Mouse (Mus musculus): ENCODE data around the gene 4930453N24Rik.

4930453N24Rik gene

DNA sequence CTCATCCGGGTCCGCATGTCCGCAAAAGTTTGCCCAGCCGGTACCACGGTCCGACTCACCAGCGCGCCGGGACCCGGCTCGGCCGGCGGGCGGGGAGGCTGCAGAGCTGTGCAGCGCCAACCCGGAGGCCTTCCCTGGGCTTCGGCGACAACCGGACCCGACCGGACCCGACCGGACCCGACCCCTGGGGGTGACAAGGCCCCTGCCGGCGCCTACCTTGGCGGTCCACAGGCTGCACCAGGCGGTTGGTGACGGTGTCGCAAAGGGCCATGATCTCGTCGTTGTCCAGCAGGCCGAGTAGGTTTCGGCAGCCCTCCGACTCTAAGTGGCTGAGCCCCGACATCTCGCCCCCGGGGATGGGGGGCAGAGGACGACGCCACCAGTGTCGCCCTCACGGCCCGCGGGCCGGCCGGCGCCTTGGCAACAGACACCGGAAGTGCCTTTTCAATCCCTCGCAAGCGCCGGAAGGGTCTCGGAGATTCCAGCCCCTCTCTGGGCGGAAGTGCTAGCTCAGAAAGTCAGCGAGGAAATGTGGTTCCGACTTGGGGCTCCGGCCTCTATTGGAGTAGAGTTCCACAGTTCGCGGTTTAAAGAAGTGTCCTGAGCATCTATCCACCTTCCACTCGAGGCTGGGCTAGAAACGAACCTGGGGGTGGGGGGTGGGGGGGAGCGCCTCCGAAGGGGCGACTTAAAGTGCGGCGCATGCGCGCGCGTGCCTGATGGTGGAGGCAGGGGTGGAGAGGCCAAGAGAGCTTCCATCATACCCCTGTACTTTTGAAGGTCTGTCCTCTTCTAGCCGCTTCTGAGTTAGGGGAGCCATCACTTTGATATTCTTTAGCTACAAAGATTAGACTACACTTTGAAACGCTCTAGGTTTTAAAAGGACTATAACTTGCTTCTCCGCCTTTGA lies at the start of gene 4930453N24Rik:
4930453N24Rik (minus strand) TSS at position 641 of the 910 bp plus-strand sequence.
- DNase-seq (ENCODE audit: low spot score) = peak; percentile 78

DNA sequence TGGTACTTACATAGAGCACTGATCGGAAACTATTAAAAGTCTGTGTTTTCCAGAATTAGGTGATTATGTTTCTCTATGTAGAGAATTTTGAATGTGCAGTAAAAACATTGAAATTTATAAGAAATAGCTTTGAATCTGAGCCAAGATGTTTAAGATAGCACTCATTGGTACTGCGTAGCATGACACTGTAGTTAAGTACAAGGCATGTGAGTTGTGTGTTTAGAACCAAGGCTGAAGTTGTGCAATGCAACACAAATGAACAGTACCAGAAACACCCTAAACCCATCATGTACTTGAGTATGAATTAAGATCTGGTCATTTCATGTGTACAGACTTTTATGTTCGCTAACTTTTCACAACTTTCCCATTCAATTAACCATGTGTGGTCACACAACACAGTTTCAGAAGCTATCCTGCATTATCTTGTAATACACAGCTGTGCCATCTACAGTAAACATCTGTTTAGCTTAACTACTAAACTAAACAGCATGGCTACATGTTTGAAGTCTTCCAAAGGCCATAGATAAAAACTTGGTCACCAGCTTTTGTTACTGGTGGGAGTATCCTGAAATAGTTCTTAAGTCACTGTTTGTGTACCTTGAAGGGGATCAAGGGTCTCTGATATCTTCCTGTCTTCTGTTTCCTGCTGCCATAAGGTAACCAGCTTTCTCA lies 46.3 kb upstream of the 4930453N24Rik start:
- no peak for DNase-seq (ENCODE audit: low spot score)

DNA sequence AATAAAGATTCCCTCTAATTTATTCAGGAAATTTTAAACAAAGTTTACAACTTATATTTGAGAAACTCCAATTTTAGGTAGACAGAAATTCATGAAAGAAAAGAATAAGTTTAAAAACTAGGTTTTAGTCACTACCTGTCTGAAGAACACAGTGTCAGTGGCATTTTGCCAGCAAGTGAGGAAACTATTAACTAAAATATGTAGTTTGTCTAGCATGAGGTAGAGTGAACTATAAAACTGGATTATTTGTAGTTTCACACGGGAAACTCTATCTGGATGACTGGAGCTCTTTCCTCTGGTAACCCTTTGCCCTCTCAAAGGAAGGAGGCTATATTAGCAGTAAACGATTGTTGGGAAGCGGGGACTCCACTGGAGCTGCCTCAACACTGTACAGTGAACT lies 32.1 kb upstream of the 4930453N24Rik start:
- DNase-seq (ENCODE audit: low spot score) = no peak

DNA sequence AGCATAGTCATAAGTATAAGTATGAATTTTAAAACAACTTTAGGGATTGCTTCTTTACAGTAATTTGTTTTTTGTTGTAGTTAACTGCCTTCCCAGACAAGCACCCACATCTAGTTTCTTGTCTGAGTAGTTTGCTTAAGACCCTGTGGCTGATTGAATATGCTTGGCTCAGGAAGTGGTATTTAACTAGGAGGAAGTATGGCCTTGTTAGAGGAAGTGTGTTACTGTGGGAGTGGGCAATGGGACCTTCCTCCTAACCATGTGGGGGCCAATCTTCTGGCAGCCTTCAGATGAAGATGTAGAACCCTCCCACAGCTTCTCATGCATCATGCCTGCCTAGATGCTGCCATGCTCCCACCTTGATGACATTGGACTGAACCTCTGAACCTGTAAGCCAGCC lies 30.7 kb upstream of the 4930453N24Rik start:
- DNase-seq (ENCODE audit: low spot score) = no peak

DNA sequence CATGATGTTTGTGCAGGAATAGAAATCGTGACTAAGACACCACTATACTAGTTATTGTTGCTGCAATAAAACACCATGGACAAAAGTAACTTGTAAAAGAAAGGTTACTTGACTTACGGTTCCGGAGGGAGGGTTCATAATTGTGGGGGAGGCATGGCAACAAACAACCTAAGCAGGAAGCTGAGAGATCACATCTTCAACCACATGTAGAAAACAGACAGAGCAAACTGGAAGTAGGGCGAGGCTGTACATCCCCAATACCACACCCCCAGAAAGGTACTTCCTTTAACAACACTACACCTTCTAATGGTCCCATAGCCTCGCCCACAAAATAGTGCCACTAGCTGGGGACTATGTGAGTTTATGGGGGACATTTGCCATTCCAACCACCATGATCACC lies 29.4 kb upstream of the 4930453N24Rik start:
- DNase-seq (ENCODE audit: low spot score) = no peak

DNA sequence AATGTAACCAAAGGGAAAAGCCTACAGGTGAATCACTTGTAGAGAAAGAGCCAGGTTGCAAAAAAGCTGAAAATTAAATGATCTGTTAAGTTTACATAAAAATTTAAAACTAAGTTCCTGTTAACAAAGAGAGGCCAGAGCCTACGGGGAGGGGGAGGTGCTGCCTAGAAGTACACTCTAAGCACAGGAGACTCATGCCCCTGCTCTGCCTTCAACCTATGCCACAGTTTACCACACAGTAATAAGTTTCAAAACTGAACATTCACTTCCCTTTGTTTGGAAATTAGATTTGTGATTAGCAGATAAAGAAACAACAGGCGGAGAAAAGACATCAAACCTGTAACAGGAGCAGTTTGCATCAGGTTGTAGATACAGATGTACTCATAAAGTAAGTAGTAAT lies 23.8 kb upstream of the 4930453N24Rik start:
- no peak for DNase-seq (ENCODE audit: low spot score)

DNA sequence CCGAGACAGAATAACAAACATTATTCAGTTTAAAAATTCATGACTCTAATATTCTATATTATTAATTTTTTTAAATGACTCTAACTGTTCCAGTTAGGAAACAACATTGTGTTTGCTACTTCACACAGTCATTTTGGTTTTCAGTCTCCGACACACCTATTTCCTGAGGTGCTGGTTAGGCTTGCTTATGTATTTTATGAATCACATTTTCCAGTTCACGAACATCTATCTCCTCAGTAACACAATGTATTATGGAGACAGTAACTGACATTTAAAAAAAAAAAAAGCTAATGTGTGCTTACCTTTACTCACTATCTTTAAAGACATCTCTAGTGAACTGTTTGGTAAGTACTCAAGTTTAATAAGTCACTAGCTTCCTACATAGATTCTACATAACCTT lies 18.7 kb upstream of the 4930453N24Rik start:
- DNase-seq (ENCODE audit: low spot score) = no peak

DNA sequence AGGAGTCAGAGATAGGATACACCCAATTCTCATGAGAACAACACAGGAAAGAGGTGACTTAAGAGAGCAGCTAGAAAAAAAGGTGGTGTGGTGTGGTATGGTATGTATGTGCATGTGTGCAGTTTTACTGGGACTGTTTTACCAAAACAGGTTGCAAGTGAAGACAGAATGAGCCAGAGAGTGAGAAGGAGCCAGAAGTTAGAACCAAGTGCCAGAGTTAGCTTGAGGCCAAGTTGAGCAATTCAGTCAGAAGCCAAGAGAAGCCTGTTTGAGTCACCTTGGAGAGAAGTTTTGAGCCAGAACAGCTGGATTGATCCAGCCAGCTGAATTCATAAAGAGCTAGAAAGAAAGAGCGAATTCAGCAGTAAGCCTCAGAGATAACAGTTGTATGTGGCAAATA lies 4.6 kb upstream of the 4930453N24Rik start:
- no peak for DNase-seq (ENCODE audit: low spot score)

DNA sequence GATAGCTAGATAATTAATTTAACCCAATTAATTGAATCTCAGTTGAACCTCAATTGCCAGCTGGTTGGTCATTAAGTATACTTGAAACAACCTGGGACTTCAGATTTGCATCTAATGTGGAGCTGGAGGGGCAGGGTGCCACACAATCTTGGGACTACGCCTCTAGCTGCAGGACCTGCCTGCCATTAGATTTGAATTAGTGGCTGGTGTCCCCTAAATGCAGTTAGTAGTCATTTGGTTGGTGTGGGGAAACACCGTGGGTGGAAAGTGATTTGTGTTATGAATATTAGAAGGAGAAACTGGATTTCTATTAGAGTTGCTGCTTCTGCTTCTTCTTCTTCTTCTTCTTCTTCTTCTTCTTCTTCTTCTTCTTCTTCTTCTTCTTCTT lies 464 bp upstream of the 4930453N24Rik start:
- no peak for DNase-seq (ENCODE audit: low spot score)

DNA sequence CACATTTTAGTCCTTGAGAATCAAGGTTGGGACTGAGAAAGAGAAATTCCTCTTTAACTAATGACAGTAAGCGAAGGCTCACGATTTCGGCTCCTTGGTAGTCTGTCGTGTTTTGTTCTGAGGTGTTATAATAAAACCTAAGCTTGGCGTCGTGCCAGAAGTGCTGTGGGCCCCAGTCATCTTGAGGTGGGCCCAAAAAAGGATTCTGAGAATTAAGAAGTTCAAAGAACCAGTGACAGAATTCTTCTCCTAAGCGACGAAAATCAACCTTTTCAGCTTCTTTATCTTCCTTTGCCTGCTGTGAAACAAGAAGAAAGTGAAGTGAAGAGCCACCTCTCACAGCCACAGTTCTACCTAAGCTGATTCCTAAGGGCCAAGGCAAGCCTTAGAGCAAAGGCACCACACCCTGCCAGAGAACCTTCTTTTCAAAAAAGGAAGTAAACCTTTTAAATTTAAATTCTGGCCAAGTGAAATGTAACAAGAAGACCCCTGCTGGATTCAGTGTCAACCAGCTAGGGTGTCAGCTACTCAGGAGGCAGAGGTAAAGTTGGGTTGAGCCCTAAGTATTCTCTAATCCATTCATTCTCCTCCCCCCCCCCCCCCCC lies 4.2 kb downstream of the 4930453N24Rik start:
- DNase-seq (ENCODE audit: low spot score) = no peak

DNA sequence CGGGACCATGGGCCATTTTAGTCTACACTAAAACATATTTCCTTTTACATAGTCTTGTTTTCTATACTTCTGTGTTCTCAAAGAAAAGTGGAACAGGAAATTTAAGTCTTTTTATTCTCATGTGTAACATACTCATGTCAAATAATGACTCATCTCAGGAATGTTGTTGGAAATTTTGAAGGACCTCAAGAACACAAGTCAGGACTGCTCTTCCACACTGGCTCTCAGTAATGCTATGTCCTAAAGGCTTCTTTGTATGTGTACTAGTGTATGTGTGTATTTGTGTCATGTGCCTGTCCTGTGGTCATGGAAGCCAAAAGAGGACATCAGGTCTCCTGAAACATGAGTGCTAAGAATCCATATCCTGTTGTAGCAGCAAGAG lies 11.7 kb downstream of the 4930453N24Rik start:
- DNase-seq (ENCODE audit: low spot score) = no peak

DNA sequence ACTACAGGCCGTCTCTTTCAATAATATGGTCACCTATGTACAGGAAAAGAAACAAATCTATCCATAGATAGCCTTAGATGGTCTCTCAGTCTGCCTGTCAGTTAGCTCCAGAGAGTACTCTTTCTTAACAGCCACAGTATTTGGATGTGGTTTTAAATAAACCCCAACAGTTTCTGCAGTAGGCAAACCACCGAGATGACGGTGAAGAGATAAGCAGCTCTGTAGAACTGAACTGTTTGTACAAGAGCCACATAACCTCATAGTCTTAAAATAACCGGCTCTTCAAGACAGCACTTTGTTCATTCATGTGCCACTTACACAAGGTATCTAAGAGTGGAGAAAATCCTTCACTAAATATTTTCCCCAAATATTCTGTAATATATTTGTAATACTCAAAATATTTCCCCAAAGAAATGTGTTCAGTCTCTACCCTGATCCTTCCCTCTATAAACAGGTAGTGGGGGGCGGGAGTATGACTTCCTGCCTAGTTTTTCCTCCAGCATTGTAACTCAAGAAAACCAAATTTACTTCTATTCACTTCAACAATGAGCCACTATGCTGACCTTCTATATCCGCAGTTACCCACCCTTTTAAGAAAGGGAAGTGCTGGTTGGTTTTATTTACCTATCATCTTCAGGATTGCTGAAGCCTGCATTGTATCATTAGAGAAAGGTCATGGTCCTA lies 12.3 kb downstream of the 4930453N24Rik start:
- DNase-seq (ENCODE audit: low spot score) = no peak

DNA sequence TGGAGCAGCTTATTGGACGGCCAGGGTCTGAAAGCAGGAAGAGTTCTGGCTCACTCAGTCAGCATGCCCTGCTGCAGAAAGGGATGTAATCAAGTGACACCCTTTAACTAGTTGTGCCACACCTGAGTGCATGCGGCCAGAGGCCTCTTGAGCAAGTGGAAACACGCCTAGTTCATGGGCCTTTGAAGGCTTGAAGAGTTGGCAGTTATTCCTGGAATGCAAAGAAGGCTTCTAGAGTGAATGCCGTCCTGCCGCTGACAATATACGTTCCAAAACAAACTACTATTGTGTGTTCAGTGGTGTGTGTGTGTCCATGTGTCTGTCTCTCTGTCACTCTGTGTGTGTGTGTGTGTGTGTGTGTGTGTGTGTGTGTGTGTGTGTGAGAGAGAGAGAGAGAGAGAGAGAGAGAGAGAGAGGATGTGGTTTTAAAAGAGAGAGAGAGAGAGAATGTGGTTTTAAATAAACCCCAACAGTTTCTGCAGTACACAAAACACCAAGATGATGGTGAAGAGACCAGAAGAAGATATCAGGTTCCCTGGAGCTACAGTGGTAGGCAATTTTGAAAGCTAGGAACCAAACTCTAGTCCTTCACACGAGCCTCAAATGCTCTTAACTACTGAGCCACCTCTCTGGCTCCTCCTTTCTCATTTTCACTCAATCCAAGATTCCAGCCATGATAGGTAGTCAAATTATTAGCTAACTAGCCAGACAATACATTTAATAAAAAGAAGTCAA lies 13.1 kb downstream of the 4930453N24Rik start:
- no peak for DNase-seq (ENCODE audit: low spot score)

DNA sequence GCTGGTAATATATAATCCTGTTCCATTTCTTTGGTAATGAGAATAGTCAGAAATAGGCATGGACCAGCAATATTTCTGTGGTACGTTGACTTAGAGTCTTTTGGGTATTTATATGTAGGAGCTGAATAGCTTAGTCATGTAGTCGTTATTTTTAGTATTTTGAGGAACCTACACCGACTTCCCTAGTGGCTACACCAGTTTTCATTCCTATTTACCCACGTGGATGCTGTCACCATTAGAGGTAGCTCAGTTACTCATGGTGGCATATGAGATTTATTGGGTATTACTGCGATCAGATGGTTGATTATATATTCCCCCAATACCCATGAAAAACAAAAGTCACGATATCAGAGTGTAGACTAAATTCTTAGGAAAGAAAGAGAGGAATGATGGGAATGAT lies 14.6 kb downstream of the 4930453N24Rik start:
- no peak for DNase-seq (ENCODE audit: low spot score)

DNA sequence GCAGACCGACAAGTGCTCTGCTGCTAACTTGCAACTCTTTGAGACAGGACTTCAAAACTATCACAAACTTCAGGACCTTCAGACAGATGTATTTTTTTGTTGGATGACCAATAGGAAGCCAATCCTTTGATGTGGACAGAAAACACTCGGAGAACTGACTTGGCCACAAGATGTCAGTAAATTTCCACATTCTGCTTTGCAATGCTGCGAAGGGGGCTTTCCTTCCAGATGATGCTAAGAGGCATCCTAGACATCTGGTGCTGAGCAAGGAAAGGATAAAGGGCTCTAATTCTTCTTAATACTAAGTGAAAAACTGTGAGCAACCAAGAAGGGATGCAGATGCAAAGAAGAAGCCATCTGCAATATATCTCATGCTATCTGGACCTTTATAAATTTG lies 16.2 kb downstream of the 4930453N24Rik start:
- no peak for DNase-seq (ENCODE audit: low spot score)

DNA sequence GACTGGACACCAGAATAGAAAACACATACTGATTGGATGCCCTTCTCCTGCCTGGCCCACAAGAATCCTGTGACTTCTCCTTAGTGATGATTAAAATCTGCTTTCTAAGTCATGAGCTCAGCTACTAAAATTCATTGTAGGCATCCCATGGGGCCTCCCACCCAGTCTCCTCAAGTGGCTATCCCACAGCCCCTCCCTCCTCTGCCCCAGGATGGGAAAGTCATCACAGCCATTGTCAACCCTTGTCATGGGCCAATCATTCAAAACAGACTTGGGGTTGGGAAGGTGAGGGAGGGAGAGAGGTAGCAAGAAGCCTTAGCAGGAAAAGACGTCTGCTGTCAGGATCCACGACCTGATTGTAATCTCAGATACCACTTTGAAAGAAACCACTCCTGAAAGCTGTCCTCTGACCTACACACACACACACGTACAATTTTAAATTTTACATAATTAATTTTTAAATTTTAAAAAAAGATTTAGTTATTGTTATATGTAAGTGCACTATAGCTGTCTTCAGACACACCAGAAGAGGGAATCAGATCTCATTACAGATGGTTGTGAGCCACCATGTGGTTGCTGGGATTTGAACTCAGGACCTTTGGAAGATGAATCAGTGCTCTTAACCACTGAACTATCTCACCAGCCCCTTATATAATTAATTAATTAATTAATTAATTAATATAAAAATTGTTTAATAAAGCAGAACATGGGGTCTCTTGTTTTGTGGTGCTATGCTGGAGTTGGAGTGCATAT lies 16.8 kb downstream of the 4930453N24Rik start:
- DNase-seq (ENCODE audit: low spot score) = no peak

DNA sequence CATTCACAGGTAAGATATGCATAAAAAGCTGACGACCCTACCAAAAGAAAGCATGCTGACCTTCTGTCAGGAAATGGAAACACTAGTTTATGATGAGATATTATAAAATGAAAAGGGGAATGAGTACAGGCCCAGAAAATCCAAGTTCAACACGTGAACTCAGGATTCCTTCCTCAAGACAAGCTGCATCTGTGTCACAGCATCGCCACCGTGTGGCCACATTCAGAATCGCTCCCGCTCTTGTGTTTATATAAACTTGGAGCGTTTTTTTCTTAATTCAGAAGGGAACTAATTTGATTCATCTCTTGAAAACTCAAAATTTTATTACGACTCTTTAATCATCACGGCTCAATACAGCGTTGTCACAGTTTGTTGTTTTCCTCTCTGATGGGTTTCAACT lies 22.7 kb downstream of the 4930453N24Rik start:
- peak; percentile 69 for DNase-seq (ENCODE audit: low spot score)

DNA sequence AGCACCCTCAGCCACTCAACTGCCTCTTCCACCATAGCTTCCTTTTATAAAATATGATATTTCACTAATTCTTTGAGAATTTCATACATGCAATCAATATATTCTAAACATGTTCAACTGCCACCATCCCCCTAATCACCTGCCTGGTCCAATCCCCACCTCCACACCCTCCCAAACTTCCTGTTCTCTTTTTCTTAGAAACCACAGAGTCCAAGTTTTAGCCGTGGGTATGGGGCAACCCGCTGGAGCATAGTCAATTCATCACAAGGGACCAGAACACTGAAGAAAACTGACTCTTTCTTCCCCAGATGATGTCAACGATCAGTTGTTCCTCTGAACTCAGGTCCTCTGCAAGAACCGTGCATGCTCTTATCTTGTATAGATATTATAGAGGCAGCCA lies 25.9 kb downstream of the 4930453N24Rik start:
- no peak for DNase-seq (ENCODE audit: low spot score)

DNA sequence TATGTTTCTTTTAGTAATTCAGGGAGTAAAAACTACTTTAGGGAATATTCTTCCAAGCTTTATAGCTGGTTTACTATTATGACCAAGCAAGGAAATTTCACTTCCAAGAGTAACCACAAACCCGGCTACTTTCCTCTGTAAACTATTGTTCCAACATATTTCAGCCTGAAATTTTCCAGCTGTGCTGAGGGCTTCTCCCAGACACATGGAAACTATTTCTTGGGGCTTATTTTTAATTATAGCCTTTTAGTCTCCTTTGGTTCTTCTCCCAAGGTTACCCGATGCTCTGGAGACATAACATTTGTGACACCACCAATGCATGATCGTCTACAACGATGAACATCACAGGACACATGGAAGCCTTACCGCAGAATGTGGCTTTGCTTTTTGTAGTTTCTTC lies 33.7 kb downstream of the 4930453N24Rik start:
- DNase-seq (ENCODE audit: low spot score) = no peak

DNA sequence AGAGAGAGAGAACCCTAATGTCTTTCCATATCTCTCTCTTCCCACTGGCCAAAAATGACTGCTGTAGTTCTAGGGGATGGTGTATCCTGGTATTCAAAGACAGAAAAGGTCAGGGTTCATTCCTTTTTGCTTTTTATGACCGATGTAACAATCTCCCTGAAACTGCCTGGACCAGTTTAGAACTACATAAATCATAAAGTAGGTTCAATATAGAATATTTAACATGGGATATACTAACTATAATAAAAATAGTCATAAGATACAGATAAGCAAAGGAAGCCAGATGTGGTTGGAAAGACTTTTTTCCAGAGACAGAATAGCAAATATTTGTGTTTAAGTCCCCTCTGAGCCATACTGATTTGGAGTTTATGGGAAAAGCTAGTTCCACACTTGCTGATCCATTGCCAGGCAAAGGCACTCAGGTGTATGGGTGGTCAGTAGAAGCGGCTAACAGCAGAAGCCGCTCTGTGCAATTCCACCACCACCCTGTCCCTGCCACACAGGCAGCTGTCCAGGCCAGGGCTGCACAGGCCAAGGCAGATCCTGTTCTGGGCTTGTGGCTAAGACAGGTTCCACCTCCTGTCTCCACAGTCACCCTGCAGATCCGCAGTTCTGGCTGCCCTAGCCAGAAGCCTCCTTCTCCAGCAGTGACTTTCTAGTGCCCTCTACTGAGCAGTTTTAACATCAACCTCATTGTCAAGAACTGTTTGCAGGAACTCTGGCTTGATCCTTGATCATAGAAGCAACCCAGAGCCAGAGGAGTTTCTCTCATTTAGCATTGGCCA lies 47.5 kb downstream of the 4930453N24Rik start:
- DNase-seq (ENCODE audit: low spot score) = peak; percentile 27

Data from urinary bladder, postnatal 25 days (tissue).